Mouse (Mus musculus) megakaryocyte, adult 5-6 weeks (primary cell): Measurements from ENCODE around the gene Mrps18c. TPM values are rescaled to one million over a fixed set of nuclear protein-coding genes. Genes with fewer than 3 reads are reported as not detected.

Source experiments
- ATAC-seq: 2 replicates; pipeline ENCODE4 v1.8.0; 2016; ENCODE audit warnings: mild to moderate bottlenecking, inconsistent platforms; ENCODE audit not compliant: poor library complexity, severe bottlenecking
- total RNA-seq, 2 experiments: library from RNA; stranded (forward) in 1 of 2; stranded (reverse) in 1 of 2; fragments of 153-499, 151-499 nt in 1 of 2; fragments of 221-1000, 200-1000 nt in 1 of 2; gene quantifications; 2 replicates each; pipeline versions ENCODE4 v1.2.3 to v1.2.4; 2015 to 2017

Mrps18c gene
- total RNA-seq, 2 experiments from 2014 or later: 91.5 to 148 TPM

DNA sequence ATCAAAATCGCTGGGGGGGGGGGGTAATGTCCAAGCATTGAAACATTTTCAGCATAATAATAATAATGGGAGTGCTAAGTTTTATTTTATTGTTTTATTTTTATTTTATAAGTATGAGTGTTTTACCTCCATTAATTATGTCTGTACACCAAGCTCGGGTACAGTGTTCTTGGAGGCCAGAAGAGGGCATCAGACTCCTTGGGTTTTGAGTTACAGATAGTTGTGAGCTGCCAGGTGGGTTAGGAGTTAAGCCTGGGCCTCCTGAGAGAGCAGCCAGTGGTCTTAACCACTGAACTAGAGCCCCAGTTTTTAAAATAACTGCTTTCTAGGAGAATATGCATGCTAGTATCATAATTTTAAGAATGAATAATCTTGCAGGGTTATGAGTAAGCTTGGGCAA lies 27.5 kb downstream of the Mrps18c start:
- ATAC-seq: peak; percentile 61; the same call in 1 of the 2 replicates

DNA sequence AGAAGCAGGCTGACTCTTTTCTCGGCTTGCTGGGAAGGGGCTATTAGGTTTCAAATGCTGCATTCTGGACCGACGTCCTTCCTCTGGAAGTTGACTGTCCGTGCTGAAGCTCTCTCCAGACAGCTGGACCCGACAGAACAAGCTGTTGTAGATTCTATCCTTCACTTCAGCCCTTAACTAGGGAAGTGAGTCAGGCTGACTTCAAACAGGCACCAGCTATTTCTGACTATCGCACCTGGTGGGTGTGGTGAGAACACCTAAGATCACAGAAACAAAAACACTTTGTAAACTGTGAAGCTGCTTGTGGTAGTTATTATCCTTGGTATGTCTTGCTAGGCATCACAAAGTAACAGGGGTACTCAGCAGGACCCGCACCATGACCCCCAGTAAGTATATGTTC lies 28.1 kb downstream of the Mrps18c start:
- ATAC-seq: 0 out of 2 replicates have a peak, but pooled peaks have one; percentile 30

DNA sequence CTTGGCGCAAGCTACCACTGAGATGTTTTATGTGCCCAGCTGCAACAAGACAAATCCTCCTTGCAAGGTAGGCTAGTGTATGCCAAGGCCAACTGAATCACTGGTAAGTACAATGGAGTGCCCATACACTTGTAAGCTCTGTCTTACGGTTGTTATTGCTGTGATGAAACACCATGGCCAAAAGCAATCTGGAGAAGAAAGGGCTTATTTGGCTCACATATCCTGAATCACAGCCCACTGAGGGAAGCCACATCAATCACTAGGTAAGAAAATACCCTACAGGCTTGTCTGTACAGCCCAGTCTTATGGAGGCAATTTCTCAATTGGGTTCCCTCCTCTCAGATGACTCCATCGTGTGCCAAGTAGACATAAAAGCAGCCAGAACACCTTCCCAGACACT lies 30.3 kb downstream of the Mrps18c start:
- no peak for ATAC-seq

DNA sequence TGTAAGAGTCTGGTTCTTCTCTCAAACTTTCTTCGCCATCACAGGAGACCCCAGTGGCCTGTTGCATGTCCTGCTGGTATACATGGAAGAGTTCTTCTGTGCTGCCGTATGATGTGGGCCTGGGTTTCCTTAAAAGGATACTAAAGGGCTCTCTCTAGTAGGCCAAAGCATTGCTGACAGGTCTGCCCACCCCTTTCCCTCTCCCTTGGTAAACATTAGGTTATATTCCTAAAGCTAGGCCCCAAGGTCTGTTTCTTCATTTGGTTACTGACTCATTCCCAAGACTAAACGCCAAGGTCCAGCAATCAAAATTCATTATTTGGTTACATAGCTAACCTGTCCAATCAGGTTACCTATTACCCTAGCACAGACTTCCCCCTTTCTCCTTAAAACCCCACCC lies 34.3 kb downstream of the Mrps18c start:
- no peak for ATAC-seq

DNA sequence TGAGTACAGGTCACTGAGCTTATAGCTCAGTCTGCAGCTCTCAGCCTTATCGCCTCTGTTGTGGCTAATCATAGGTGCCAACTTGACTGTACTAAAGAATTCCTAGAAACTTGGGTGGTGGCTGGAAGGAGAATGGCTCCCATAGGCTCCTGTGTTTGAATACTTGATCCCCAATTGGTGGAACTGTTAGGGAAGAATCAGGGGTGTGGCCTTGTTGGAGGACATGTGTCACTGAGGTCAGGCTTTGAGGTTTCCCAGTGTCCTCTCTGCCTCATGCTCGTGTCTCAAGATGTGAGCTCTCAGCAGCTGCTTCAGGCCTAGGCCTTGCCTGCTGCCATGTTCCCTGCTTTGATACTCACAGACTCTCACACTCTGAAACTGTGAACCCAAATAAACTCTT lies 35.4 kb downstream of the Mrps18c start:
- no peak for ATAC-seq

DNA sequence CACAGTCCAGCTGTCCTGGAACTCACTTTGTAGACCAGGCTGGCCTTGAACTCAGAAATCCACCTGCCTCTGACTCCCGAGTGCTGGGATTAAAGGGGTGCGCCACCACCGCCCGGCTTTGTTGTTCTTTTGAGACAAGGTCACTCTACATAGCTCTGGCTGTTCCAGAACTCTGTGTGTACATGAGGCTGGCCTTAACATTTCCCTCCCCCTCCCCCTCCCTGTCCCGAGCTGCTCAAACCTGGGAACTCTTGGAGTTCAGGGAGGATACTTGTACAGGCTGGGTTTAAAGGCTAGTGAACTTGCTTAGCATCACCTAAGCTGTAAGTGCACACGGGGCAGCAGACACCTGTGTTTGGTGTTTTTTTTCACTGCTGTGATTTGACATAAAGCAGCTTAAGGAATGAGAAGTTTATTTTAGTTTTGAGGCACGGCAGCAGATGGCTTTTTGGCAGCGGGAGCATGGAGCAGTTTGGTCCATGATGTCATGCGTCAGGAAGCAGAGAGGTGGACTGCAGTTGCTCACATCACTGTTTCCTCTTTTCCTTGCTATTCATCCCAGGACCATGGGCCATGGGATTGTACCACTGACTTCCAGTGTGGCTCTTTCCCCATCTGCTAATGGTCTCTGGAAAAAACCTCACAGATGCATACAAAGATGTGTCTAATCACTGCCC lies 37.6 kb downstream of the Mrps18c start:
- ATAC-seq: no peak

DNA sequence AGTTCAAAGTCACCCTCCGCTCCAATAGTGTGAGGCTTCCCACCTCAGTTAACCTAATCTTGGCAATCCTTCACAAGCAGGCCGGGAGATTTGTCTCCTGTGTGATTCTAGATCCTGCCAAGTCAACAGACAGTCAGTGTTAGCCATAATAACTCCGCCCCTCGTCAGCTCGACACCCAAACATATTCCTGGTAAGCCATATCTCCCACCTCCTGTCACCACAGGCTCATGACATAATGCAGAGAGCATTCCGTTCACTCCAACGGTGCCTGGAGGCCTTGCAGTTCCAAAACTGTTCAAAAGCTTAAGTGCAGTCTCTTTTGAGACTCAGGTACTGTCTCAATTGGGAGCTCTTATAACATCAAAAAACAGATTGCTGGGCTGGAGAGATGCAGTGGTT lies 39.5 kb downstream of the Mrps18c start:
- no peak for ATAC-seq

DNA sequence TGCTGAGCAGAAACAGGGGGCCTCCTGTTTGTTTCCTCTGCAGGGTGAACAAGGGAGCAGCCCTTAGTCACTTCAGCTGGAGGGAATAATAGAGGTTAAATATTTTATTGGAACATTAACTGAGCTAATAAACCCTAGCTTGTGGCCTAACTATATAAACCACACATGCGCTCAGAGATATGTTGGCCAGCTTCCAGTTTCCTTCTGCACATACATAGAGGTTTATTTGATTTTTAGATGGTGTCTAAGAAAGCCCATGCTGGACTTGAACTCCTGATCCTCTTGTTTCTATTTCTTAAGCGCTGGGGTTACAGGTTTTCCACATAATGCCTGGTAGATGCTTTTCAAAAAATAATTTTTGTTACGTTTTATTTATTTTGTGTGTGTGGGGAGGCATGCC lies 46.1 kb downstream of the Mrps18c start:
- no peak for ATAC-seq

DNA sequence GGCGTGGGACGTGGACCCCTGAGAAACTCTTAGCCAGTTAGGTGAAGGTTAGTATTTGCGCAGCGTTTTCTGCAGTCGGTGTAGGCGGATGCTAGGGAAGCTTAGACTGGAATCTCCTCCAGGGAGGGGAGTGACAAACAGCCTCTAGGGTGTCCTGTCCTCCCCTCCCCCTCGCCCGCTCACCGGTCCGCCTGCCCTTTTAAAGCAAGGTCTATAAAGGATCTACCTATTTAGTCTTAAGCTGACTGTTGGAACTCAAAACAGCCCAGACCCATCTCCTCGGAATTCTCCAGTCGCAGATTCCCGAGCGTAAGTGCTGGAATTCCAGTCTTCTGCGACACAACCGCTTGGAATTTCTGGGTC lies 47.0 kb downstream of the Mrps18c start, which contains the start of gene Gpat3:
Gene Gpat3, plus strand, starts transcription at position 229 of the 363 bp plus-strand sequence.
- ATAC-seq: no peak

DNA sequence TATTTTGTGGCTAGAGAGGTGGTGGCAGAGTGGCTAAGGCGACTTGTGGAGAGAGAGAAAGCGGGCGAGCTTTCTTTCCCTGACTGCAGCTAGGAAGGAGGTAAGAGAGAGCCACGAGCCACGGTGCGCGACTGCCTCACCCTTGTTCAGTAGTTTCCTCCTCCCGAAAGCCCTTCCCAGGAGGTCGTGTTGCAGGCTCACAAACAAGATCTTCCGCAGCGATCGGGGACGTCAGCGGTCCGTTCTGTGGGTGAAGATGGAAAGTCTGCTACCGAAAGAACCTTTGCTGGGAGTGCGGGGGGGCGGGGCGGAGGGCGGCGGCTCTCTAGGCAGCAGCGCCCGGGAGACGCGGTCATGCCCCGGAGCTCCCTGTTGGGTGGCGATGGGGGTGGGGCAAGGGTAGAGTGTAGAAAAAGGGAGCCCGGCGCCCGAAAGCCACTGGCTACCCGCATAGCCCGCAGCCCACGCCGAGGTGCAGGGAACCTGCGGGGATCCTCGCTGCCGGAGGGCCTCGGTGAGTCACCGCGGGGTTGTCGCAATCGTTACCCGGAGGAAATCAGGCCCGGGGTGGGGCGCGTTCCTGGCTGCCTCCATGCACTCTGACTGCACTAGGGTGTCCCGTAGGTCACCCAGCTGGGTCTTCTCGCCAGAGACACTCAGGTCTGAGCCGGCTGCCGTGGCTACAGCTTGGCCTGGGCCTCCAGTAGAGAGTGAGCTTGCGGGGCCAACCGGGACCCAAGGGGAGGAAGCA lies 47.6 kb downstream of the Mrps18c start:
- peak; percentile 93 for ATAC-seq

DNA sequence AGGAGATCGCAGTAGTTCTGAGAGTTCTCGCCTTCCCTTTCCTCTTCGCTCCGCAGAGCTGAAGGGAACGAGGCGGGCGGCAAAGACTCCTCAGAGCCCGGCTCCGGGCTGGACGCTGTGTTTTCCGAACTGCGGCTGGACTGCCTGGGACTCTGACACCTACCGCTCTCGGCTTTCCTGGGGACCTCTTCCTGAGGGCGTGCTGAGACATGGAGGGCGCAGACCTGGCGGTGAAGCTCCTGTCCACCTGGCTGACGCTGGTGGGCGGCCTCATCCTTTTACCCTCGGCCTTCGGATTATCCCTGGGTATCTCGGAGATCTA lies 48.1 kb downstream of the Mrps18c start:
- peak; percentile 55 for ATAC-seq

DNA sequence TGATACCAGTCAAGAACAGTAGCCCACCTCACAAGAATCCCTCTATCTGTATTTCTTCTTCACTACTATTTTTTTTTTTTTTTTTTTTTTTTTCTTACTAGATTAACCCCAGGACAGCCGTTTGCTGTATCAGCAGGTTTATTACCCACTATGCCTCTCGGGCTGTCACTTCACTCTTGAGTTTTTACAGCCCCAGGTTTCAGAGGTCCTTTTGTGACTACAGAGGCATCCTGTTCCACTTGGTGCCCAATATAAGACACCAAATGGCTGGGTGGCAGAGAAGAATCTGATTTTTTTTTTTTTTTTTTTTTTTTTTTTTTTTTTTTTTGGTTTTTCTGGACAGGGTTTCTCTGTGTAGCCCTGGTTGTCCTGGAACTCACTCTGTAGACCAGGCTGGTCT lies 48.7 kb downstream of the Mrps18c start:
- ATAC-seq: no peak

DNA sequence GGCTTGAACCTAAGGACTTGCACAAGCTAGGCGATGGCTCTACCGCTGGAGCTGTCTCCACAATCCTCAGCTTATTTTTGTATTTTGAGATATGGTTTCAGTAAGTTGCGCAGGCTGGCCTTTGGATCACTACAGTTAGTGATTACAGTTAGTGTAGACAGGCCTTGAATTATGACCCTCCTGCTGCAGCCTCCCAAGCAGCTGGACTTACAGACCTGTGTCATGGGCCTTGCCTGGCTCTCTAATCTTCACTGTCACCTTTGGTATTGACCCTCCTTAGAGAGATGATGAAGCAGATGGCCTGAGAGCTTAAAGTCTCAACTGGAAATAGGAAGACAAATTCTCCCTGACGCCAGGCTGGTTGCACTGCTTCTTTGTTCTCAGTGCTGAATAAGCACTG lies 55.5 kb downstream of the Mrps18c start:
- no peak for ATAC-seq

Other genes with a start within 250 kb of the Mrps18c start
- 1,942 and 2,045 TPM in 2 replicates for gene Plac8, start 226.4 kb upstream of the Mrps18c start, total RNA-seq (2015)
- gene Plac8, start 226.4 kb upstream of the Mrps18c start, total RNA-seq (2017): 1,369 and 1,731 TPM in 2 replicates
- gene Coq2, start 123.5 kb upstream of the Mrps18c start, total RNA-seq (2015): 20.9 and 21.0 TPM in 2 replicates
- 20.1 and 22.5 TPM in 2 replicates for gene Coq2, start 123.5 kb upstream of the Mrps18c start, total RNA-seq (2017)
- gene Hpse, start 78.9 kb upstream of the Mrps18c start, total RNA-seq (2015): 84.1 and 95.3 TPM in 2 replicates
- 93.8 and 102 TPM in 2 replicates for gene Hpse, start 78.9 kb upstream of the Mrps18c start, total RNA-seq (2017)
- 11.8 and 20.5 TPM in 2 replicates for gene Helq, start within 50 bp of the Mrps18c start, total RNA-seq (2015)
- 7.5 and 11.7 TPM in 2 replicates for gene Helq, start within 50 bp of the Mrps18c start, total RNA-seq (2017)
- gene Abraxas1, start 22.3 kb downstream of the Mrps18c start, total RNA-seq (2015): 5.9 and 12.7 TPM in 2 replicates
- gene Abraxas1, start 22.3 kb downstream of the Mrps18c start, total RNA-seq (2017): 15.0 and 16.3 TPM in 2 replicates
- gene Gpat3, start 47.1 kb downstream of the Mrps18c start, total RNA-seq (2015): 3.1 and 3.2 TPM in 2 replicates
- 3.9 and 4.0 TPM in 2 replicates for gene Gpat3, start 47.1 kb downstream of the Mrps18c start, total RNA-seq (2017)